Mouse (Mus musculus): ENCODE measurements around the gene Fam210b. TPM values are rescaled to one million over a fixed set of nuclear protein-coding genes. Genes with fewer than 3 reads are reported as not detected.

Fam210b gene
- total RNA-seq, 1 experiment, result 1.6 TPM

DNA sequence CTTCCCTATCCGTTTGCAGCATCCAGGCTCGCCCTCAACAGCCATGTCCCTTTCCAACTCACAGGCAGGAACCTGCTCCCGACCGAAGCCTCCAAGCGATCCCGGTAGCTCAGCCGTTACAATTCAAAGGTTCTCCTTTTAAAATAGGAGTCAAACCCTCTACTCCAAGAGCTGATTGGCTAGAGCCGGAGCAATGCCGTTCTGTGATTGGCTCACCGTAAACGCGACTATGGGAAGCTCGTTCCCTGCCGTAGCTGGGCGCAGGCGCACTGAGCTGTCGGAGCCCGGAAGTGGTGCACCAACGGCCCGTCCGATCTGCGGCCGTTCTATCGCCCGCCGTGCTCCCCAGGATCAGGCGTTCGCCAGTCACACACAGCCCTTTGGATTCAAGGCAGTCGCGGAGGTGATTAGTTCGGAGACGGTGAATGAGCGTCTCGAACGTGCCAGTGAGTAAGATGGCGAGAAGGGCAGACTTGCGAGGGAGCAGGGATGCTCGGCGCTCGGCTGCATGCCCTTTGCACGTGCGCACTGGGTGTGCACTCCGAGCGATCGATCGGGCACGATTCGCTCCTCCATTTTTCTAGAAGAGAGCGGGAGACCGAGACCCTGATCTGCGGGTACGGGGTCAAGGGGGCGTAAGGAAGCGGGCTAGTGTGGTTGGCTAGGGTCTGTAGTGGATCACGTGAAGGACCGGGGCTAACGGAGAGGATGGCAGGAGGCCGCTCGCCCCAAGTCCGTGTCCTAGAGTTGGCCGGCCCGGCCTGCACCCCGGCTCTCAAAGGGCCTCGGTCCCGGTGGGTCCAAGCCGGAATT is 25.3 kb downstream of the Fam210b start, which contains the start of the genes Aurka and Cstf1:
TSS of gene Aurka (minus strand) at position 125 of the 813 bp plus-strand sequence.
TSS of gene Cstf1 (plus strand) at position 271 of the 813 bp plus-strand sequence.
- Histone ChIP-seq H3K4me1 (ENCODE audit: control insufficient read depth in 2 of 2, insufficient read depth in 2 of 2, low read length in 2 of 2, poor library complexity in 1 of 2) (peaks cover 0 to 8% of the 10 kb centered on the region in 2 experiments; a peak in 1 of 4 replicates), H3K36me3 (ENCODE audit: control insufficient read depth, insufficient read depth, low read length, poor library complexity, severe bottlenecking) (peaks cover 42% of the 10 kb centered on the region), H3K9me3 (ENCODE audit: control insufficient read depth, insufficient read depth, low read depth, low read length) (no peaks in the 10 kb centered on the region), H3K9ac (ENCODE audit: insufficient read depth, low read depth, low read length, poor library complexity, severe bottlenecking) (peak within 1 kb of the TSS; percentile 97), H3K4me3 (ENCODE audit: insufficient read depth in 1 of 2, low read depth in 1 of 2, low read length in 2 of 2, poor library complexity in 1 of 2, severe bottlenecking in 1 of 2) (peak within 1 kb of the TSS; percentile 78 to 93), H3K27ac (ENCODE audit: insufficient read depth, low read depth, low read length, poor library complexity, severe bottlenecking) (peak within 1 kb of the TSS; percentile 69)
- peak; percentile 87 for DNase-seq (ENCODE audit: low read depth, low spot score)
- TF ChIP-seq ZC3H11A (IDR thresholded peaks at IDR 0.05; ENCODE audit: borderline replicate concordance, low read depth, low read length) (no peak), CHD2 (IDR thresholded peaks at IDR 0.05; ENCODE audit: low read depth, low read length) (peak; percentile 74; the same call in 1 of the 2 replicates), HCFC1 (IDR thresholded peaks at IDR 0.05; ENCODE audit: borderline replicate concordance, insufficient read depth, low read length) (peak; percentile 89)
- in situ Hi-C loops (cut with MboI; ENCODE audit: low sequenced_read_pairs in 2 of 2, unreplicated experiment in 2 of 2), result no loop called here

GRCm38 (mm10) chr2:172371258-172371657 is 25.9 kb downstream of the Fam210b start:
- DNase-seq (ENCODE audit: low read depth, low spot score), result no peak
- peak overlapping the region; percentile 97 for H3K9ac ChIP-seq (ENCODE audit: insufficient read depth, low read depth, low read length, poor library complexity, severe bottlenecking)

GRCm38 (mm10) chr2:172376551-172376950 is 31.2 kb downstream of the Fam210b start:
- Histone ChIP-seq H3K36me3 (ENCODE audit: control insufficient read depth, insufficient read depth, low read length, poor library complexity, severe bottlenecking) (peaks cover 68% of the 10 kb centered on the region), H3K27ac (ENCODE audit: insufficient read depth, low read depth, low read length, poor library complexity, severe bottlenecking) (peak overlapping the region; percentile 48; the same call in 1 of the 2 replicates), H3K4me1 (ENCODE audit: control insufficient read depth in 2 of 2, insufficient read depth in 2 of 2, low read length in 2 of 2, poor library complexity in 1 of 2) (peaks cover 0 to 38% of the 10 kb centered on the region in 2 experiments; a peak in 1 of 4 replicates), H3K4me3 (ENCODE audit: insufficient read depth in 1 of 2, low read depth in 1 of 2, low read length in 2 of 2, poor library complexity in 1 of 2, severe bottlenecking in 1 of 2) (no peak overlapping the region), H3K9me3 (ENCODE audit: control insufficient read depth, insufficient read depth, low read depth, low read length) (no peaks in the 10 kb centered on the region), H3K9ac (ENCODE audit: insufficient read depth, low read depth, low read length, poor library complexity, severe bottlenecking) (no peak overlapping the region)
- TF ChIP-seq MAFK (IDR thresholded peaks at IDR 0.05; ENCODE audit: insufficient read depth, low read depth, low read length) (no peak), HCFC1 (IDR thresholded peaks at IDR 0.05; ENCODE audit: borderline replicate concordance, insufficient read depth, low read length) (no peak), ZC3H11A (IDR thresholded peaks at IDR 0.05; ENCODE audit: borderline replicate concordance, low read depth, low read length) (no peak), ZNF384 (IDR thresholded peaks at IDR 0.05; ENCODE audit: low read depth, low read length) (no peak), CHD2 (IDR thresholded peaks at IDR 0.05; ENCODE audit: low read depth, low read length) (no peak)
- DNase-seq (ENCODE audit: low read depth, low spot score), result no peak
- in situ Hi-C loops (cut with MboI; ENCODE audit: low sequenced_read_pairs in 2 of 2, unreplicated experiment in 2 of 2), result no loop called here

More at GRCm38 (mm10) chr2:172371258-172371657, 25.9 kb downstream of the Fam210b start:
- in situ Hi-C loops (cut with MboI; ENCODE audit: low sequenced_read_pairs in 2 of 2, unreplicated experiment in 2 of 2), result no loop called here
- peak overlapping the region; percentile 69; the same call in 1 of the 2 replicates for H3K27ac ChIP-seq (ENCODE audit: insufficient read depth, low read depth, low read length, poor library complexity, severe bottlenecking)
- peaks cover 47% of the 10 kb centered on the region for H3K36me3 ChIP-seq (ENCODE audit: control insufficient read depth, insufficient read depth, low read length, poor library complexity, severe bottlenecking)
- peak overlapping the region; percentile 78 to 93 for H3K4me3 ChIP-seq (ENCODE audit: insufficient read depth in 1 of 2, low read depth in 1 of 2, low read length in 2 of 2, poor library complexity in 1 of 2, severe bottlenecking in 1 of 2)
- peaks cover 0 to 12% of the 10 kb centered on the region in 2 experiments; a peak in 1 of 4 replicates for H3K4me1 ChIP-seq (ENCODE audit: control insufficient read depth in 2 of 2, insufficient read depth in 2 of 2, low read length in 2 of 2, poor library complexity in 1 of 2)
- no peaks in the 10 kb centered on the region for H3K9me3 ChIP-seq (ENCODE audit: control insufficient read depth, insufficient read depth, low read depth, low read length)
- TF ChIP-seq HCFC1 (IDR thresholded peaks at IDR 0.05; ENCODE audit: borderline replicate concordance, insufficient read depth, low read length), result no peak
- no peak for TF ChIP-seq CHD2 (IDR thresholded peaks at IDR 0.05; ENCODE audit: low read depth, low read length)
- no peak for TF ChIP-seq ZNF384 (IDR thresholded peaks at IDR 0.05; ENCODE audit: low read depth, low read length)
- TF ChIP-seq ZC3H11A (IDR thresholded peaks at IDR 0.05; ENCODE audit: borderline replicate concordance, low read depth, low read length), result no peak

- no peak overlapping the region for H3K4me3 ChIP-seq (ENCODE audit: insufficient read depth in 1 of 2, low read depth in 1 of 2, low read length in 2 of 2, poor library complexity in 1 of 2, severe bottlenecking in 1 of 2)
- in situ Hi-C loops (cut with MboI; ENCODE audit: low sequenced_read_pairs in 2 of 2, unreplicated experiment in 2 of 2), result no loop called here
- no peak for TF ChIP-seq CHD2 (IDR thresholded peaks at IDR 0.05; ENCODE audit: low read depth, low read length)
- peaks cover 0 to 36% of the 10 kb centered on the region in 2 experiments; a peak in 1 of 4 replicates for H3K4me1 ChIP-seq (ENCODE audit: control insufficient read depth in 2 of 2, insufficient read depth in 2 of 2, low read length in 2 of 2, poor library complexity in 1 of 2)
- peaks cover 73% of the 10 kb centered on the region for H3K36me3 ChIP-seq (ENCODE audit: control insufficient read depth, insufficient read depth, low read length, poor library complexity, severe bottlenecking)
- no peaks in the 10 kb centered on the region for H3K9me3 ChIP-seq (ENCODE audit: control insufficient read depth, insufficient read depth, low read depth, low read length)
- peak overlapping the region; percentile 11; the same call in 1 of the 2 replicates for H3K27ac ChIP-seq (ENCODE audit: insufficient read depth, low read depth, low read length, poor library complexity, severe bottlenecking)
- H3K9ac ChIP-seq (ENCODE audit: insufficient read depth, low read depth, low read length, poor library complexity, severe bottlenecking), result no peak overlapping the region
- no peak for DNase-seq (ENCODE audit: low read depth, low spot score)
Measured at GRCm38 (mm10) chr2:172376999-172377515, 31.7 kb downstream of the Fam210b start.

Data from ES-E14 (cell line).